Mouse (Mus musculus): ENCODE results near the gene Man2a1.
"Not testable (repeated sequence)": the region's sequence is repeated elsewhere in the genome, so short reads cannot be mapped to it uniquely, and the experiment has no call there.

Gene Man2a1

DNA sequence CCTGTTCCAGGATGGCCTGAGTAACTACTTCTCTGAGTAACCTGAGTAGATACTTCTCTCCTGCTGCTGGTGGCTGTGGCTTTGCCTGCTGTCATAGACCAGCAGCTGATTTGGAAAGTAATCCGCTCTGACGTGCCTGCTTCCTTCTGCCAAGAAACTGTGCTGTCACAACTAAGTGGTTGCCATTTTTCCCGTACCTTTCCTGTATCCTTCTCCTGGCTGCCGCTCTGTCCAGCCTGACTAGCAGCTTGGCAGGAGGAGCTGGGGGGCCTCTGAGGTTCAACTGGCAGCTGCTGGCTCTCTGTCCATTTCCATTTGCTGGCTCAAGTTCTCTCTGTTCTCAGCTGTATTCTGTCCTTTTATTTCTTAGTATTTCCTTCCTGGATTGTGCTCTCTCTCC is 115.8 kb downstream of the Man2a1 start:
- no peak for DNase-seq

- DNase-seq, result no peak
These were observed 119.2 kb downstream of the Man2a1 start for GRCm38 (mm10) chr17:64719760-64720159.

DNA sequence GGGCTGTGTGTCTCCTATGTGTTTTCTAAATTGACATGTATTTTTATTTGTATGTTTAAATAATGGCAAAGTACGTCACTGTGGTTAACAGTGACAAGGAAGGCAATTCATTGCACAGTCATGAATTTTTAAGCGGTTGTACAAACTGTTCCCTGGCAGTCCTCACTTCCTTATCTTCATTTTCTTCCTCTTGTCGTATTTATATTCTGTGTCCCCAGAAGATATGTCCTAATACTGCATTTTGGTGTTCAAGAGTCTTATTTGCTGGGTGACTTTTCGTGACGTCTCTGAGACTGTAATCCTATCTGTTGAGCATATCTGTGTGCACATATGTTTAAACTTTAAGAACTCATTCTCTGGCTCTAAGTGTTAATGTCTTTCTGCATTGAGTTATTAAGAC is 120.6 kb downstream of the Man2a1 start:
- no peak for DNase-seq

- no peak for DNase-seq
These were observed 122.6 kb downstream of the Man2a1 start for GRCm38 (mm10) chr17:64723162-64723561.

- DNase-seq, result no peak
These were observed 124.7 kb downstream of the Man2a1 start for GRCm38 (mm10) chr17:64725214-64725613.

DNA sequence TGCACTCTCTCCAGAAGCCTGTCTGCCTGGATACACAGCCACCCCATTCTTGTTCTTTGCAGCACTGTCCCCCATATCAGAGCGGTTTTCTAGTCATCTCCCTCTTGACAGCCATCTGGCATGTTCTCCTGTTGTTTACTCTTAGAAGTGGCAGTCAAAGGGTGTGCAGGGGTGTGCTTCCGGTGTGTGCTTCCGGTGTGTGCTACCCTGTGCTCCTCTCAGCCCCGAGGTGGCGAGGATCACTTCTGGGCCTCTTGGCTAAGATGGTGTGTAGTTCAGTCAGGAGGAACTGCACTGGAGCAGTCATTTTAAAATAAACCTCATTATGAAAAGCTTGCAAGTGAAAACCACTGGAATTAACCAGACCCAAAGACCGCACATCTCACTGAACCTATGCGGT is 125.5 kb downstream of the Man2a1 start:
- peak in 1 of 2 experiments; percentile 13 for DNase-seq

GRCm38 (mm10) chr17:64735492-64735891 is 135.0 kb downstream of the Man2a1 start:
- DNase-seq, result no peak

- no peak for DNase-seq
These were observed 137.4 kb downstream of the Man2a1 start for GRCm38 (mm10) chr17:64737918-64738317.

- no peak for DNase-seq
These were observed 138.6 kb downstream of the Man2a1 start for GRCm38 (mm10) chr17:64739129-64739528.

GRCm38 (mm10) chr17:64742715-64743605 is 142.4 kb downstream of the Man2a1 start:
- no peak for DNase-seq

GRCm38 (mm10) chr17:64743606-64744300 is 143.2 kb downstream of the Man2a1 start:
- DNase-seq, result no peak

DNA sequence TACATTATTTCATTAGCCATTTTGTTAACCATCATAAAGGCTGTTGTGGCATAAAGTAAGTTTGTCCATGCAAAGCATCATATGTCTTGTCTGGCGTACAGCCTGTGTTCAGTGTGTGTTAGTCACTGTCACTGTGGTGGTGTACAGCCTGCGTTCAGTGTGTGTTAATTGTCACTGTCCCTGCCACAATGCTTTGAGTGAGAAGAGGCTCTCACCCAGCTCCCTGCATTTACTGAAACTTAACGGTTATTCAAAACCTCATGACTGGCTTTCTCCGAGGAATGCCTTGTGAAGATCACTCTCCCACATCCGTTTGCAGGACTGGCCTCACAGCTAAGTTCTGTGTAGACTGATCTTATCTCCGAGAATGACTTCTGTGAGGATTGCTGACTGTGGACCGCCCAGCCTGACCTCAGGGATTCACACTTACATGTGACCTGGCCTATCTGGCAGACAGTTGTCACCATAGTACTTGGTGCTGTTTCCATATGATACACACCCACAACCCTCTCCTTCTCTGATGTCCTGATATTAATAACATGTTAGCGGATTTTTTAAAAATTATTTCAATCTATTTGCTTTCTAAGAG is 146.2 kb downstream of the Man2a1 start:
- no peak for DNase-seq

DNA sequence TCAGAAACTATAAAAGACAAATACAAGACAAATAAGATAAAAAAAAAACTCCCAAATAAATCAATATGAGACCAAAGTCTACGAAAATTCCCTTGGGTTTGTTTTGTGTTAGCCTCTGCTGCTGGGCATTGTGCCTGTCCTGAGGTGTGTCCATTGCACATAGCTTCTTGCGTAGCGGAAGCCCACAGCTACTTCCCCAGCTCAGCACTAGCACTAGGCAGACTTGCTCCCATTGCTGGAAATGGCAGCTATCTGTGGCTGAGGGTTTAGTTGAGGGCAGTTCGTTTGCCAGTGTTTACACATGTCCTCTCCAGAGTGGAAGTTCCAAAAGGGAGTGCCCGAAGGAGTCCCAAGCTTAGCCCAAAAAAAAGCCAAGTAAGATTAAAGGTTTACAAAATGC is 146.9 kb downstream of the Man2a1 start:
- no peak for DNase-seq

- no peak for DNase-seq
These were observed 147.6 kb downstream of the Man2a1 start for GRCm38 (mm10) chr17:64748131-64748530.

DNA sequence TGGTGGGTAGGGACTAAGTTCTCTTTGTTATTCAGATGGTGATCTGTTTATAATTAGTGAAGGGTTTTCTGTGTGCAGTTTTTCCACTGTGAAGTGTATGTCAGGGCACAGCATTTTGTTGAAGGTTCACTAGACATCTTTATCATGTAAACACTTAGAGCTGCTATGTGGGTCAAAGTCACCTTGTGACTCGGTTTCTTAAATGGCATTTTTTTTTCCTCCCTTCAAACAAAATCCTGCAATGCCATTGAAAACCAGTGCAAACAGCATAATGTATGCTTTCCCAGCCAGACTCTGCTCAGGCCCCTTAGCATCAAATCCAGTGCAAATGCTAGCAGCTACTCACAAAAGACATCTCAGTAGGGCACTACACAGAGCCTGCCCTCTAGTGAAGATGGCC is 148.6 kb downstream of the Man2a1 start:
- DNase-seq, result no peak

DNA sequence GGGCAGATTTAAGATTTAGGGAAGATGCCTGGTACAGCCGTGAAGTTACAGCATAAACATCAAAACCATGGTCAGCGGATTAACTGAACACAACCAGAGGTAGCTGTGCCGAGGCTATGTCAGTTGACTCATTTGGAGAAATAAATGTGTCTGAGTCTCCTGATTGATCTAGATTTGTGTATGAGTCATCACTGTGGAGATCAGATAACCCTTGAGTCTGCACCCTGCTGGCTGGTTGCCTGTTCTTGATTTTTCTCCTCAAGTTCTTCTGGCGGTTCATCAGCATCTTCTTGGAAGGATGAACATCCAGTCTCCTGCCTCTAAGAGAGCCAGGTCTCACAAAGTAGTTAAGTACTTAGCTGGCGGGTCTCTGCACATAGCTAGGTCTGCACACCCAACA is 150.7 kb downstream of the Man2a1 start:
- DNase-seq, result no peak

DNA sequence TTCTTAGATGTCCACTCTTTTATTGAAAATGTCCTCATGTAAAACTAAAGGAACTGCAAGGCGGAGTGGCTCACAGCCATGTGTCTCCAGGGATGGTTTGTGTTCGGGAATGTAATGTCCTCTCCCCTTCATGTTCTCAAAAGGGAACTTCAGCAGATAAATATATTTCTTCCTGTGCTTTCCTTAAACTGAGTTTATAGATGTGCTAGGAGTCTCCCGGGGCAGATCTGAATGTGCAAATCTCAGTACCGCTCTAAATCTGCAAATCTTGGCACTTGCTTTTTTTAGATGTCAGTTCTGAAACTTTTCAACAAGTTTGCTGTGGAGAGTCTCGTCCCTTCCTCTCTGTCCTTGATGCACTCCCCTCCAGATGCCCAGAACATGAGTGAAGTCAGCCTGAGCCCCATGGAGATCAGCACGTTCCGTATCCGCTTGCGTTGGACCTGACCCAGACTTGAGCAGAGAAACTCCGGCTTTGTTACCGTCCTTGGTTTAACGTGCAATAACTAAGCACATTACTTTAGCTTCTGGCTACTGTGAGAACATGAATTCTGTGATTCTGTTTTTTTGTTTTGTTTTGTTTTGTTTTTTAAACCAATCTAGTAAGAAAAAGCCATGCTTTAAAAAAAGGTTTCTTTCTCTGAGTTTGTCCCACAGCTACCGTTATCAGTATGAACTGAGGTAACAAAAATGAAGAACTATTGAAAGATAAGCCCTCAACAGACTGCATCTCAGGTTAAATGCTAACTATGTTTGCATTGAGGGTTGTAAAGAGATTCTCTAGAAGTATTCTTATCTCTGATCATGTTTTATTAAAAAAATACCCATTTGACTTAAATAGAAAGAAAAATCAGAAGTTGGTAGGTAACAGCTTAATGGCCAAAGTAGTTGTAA is 151.8 kb downstream of the Man2a1 start:
- no peak for DNase-seq

- DNase-seq, result no peak
These were observed 153.0 kb downstream of the Man2a1 start for GRCm38 (mm10) chr17:64753507-64753906.

GRCm38 (mm10) chr17:64754142-64754863 is 153.8 kb downstream of the Man2a1 start:
- DNase-seq, result peak; percentile 23

DNA sequence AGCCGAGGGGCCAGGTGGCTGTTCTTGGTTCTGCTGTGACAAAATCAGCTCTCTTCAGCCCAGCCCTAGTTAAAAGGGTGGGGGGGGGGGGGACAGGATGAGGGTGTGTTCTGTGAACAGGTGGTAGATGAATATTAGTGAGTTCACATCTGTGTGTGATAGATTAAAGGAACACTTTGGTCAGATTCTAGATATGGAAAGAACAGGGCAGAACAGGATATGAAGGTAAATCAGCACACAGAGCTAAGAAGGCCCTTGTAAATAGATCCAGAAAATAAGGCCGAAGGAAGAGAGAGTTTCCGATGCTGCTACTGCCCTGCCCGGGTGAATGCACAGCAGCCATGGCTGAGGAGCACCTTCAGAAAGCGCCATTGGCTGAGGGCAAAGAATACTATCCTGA is 154.7 kb downstream of the Man2a1 start:
- DNase-seq, result peak in 1 of 2 experiments; percentile 13

DNA sequence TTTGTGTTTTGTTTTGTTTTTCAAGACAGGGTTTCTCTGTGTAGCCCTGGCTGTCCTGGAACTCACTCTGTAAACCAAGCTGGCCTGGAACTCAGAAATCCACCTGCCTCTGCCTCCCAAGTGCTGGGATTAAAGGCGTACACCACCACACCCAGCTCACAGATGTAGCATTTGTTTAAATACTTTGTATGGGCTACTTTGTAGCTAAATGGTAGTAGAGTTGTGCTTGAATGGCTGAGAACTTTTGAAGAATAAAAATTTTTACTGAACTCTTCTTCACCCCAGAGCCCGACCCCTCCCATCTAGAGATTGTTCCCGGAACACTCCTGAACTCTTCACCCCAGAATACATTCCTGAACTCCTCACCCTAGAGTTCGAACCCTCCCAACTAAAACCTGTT is 162.1 kb downstream of the Man2a1 start:
- DNase-seq, result not testable (repeated sequence)

- no peak for DNase-seq
These were observed 163.0 kb downstream of the Man2a1 start for GRCm38 (mm10) chr17:64763491-64763890.
